Mouse (Mus musculus) B cell, adult 67 days (primary cell): Measurements from ENCODE around the gene Zfp282. TPM values are rescaled to one million over a fixed set of nuclear protein-coding genes. Genes with fewer than 3 reads are reported as not detected.

ENCODE experiments used
- total RNA-seq, 2 experiments: library from RNA; stranded (reverse); gene quantifications; 4 replicates each; pipeline ENCODE4 v1.2.4; 2023

Gene Zfp282
- total RNA-seq, result 10 to 100 TPM; 16.0 to 18.7 TPM

DNA sequence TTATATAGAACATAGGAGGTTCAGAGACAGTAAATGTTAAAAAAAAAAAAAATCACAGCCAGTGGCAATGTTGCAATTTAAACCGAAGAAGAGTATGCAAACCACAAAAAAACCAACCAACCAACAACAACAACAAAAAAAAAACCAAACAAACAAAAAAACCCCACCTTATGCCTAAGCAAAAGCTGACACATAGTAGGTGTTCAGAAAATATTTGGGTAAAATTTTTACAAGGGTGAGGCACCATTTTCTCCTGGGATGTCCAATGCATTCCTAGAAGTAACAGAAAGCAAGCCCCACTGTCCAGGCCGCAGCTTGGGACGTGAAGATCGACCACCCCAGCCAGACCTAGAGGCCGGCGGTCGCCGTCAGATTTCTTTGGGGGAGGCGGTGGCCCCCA is at the start of gene Zfp282:
Gene Zfp282 (plus strand): TSS at position 147 of the 400 bp plus-strand sequence.

DNA sequence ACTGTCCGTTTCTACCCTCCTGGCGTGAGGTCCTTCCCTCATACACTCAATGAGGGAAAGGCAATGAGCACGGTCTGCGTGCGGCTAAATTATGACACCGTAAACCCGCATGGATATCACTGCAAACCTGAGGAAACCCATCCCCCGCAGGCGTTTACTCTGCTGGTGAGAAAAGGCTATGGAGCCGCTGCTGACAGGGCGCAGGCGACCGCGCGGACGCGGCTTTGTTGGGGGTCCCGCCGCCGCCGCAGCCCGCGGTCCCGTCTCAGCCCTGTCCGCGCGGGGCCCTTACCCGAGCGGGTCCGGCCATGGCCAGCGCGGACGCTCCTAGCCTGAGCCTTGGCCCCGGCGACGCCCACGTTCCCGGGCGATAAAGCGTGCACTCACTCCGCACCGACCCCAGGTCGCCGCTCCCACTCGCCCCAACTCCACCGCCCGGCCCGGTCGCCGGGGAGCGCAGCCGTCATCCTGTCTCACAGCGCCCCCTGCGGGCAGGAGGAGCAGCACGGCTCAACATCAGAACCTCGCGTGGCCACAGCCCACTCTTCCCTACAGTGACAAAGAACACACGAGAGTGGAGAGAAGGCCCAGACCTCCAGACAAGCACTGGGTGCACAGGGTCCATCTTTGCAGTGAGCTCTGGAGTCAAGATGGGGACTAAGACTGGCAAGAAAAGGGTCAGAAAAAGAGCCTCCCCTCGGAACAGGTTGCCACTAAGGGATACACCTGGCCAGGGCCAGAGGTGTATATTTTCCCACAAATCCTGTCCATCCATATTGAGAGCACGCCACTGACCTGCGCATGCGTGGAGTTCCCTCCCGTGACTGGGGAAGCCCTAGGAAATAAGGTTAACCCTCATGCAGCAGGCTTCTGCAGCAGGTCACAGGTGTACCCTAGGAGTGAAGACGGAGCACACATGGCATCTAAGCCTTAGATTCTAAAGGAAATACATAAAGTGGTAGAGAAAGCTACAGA is 46.6 kb upstream of the Zfp282 start, which contains the start of gene Zfp786:
Gene Zfp786 (minus strand): TSS at position 764 of the 975 bp plus-strand sequence.

DNA sequence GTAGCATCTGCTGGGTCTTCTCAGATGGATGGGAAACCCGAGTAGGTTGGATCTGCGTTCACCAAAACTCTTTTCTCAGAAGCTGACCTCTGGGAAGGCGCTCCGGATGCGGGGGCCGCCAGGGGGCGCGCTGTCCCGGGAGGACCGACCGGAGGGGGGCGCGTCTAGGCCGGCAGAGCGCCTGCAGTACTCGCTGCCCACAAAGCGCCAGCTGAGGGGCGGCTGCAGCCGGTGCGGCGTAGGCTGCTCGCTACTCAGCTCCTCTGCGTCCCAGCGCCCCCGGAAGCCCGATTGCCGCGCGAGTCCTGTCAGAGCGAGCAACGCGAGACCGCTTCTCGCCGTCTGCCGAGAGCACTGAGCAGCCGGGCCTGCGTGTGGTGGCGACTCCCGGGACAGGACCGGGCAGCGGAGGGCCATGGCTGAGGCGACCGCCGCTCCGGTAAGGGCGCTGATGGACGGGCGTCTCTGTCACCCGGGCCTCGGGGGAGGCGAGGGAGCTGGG is 41.5 kb upstream of the Zfp282 start, which contains the start of gene Zfp398:
Gene Zfp398 (plus strand): TSS at position 180 of the 502 bp plus-strand sequence.

DNA sequence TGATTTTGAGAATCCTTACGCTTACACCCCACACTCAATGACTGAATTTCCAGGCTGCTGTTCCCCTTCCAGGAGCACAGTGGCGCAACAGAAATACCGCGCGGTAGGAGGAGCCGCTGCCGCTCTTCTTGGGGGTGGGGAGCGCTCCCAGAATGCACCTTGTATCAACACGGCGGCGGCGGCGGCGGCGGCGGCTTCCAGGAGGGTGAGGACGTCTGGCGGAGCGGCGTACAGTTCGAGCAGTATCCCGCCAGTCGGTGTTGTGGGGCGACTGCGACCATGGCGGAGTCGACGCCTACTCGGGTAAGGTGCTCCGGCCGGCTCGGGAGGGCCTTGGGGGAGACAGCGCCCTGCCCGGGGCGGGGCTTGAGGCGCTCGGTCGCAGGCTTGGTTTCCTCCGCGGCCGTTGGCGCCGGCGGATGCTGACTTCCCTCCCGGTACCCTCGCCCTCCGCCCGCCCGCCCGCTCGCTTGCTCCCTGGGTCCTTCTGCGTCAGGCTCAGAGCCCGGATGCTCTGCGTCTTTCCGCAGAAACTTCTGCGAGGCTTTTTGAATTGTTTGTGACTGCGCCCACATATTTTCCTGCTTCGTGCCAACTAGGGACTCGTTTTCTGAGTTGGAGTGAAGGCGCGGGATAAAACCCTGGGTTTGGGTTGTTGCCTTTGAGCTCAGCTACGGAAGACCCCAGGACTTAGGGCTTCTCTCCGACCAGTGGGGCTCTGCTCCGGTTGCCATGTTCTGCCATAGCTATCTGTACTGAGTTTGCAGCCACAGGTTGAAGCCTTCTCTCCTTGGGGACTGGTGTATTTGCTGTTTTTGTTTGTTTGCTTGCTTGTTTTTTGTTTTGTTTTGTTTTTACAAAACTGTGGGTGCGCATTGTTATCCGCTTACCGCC is 43.7 kb downstream of the Zfp282 start, which contains the start of gene Zfp212:
Gene Zfp212 (plus strand): TSS at position 30 of the 894 bp plus-strand sequence.

DNA sequence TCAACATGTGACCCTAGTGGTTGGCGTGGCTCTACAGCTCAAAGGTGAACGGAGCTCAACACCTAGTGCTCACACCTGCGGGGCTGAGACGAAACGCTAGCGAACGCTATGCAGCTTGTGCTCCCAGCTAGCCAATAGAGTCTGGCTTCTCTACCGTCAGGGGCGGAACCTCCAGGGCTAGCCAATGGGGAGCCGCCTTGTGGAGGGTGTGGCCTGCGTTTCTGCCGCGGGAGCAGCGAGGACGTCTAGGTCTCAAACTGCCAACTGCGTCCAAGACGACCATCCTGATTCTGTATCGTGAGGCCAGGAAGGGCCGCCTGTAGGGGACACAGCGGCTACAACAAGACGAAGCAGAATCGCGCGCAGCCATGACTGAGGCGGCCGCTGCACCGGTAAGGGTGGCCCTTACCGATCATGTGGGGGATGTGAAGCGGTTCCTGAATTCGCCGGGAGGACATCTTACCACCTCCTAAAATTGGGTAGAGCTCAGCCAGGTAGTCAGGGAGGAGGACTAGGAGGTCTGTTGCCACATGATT is 76.3 kb downstream of the Zfp282 start, which contains the start of gene Zfp956:
Gene Zfp956 (plus strand): TSS at position 200 of the 536 bp plus-strand sequence.

Other genes with a start within 250 kb of the Zfp282 start
- gene Pdia4, start 63.8 kb upstream of the Zfp282 start, total RNA-seq, result 100 to 1,000 TPM; 229 to 236 TPM
- gene Zfp786, start 46.3 kb upstream of the Zfp282 start, total RNA-seq, result under 1 TPM in 1 of 2 experiments, not detected in 1; 0.27 TPM
- 10 to 100 TPM; 33.3 to 39.8 TPM for gene Zfp398, start 41.5 kb upstream of the Zfp282 start, total RNA-seq
- 10 to 100 TPM; 36.3 to 39.3 TPM for gene Zfp212, start 43.3 kb downstream of the Zfp282 start, total RNA-seq
- 10 to 100 TPM; 29.2 to 36.8 TPM for gene Zfp956, start 76.2 kb downstream of the Zfp282 start, total RNA-seq
- 10 to 100 TPM; 37.5 to 47.6 TPM for gene Zfp777, start 171.7 kb downstream of the Zfp282 start, total RNA-seq
- 10 to 100 TPM; 71.9 to 78.6 TPM for gene Zfp746, start 209.4 kb downstream of the Zfp282 start, total RNA-seq